Mouse (Mus musculus) neural tube, embryonic 14.5 days (tissue): ENCODE measurements around the gene Higd1a. TPM values are rescaled to one million over a fixed set of nuclear protein-coding genes. Genes with fewer than 3 reads are reported as not detected.

Experiments
- ATAC-seq: fragments of 200-750 bp; cut with Nextera tagmentation; 2 replicates; pipeline ENCODE4 v1.8.0; 2017; ENCODE audit warnings: low read depth, mild to moderate bottlenecking, moderate TSS enrichment, moderate library complexity
- H3K27ac ChIP-seq: fragments of 300-500 bp; sonication (generic); 2 replicates; pipeline ENCODE4 v1.5.1; 2014; ENCODE audit warnings: low read depth, mild to moderate bottlenecking, control low read depth, low read length, moderate library complexity, mixed read lengths
- H3K27me3 ChIP-seq: fragments of 300-500 bp; sonication (generic); 2 replicates; pipeline ENCODE4 v1.6.1; 2014; ENCODE audit warnings: low read length; ENCODE audit not compliant: control insufficient read depth, insufficient read depth
- H3K36me3 ChIP-seq: fragments of 300-500 bp; sonication (generic); 2 replicates; pipeline ENCODE4 v1.6.1; 2014; ENCODE audit warnings: low read length, mixed read lengths; ENCODE audit not compliant: control insufficient read depth, insufficient read depth
- H3K4me1 ChIP-seq: fragments of 300-500 bp; sonication (generic); 2 replicates; pipeline ENCODE4 v1.6.1; 2014; ENCODE audit warnings: low read length; ENCODE audit not compliant: control insufficient read depth, insufficient read depth
- H3K4me2 ChIP-seq: fragments of 300-500 bp; sonication (generic); 2 replicates; pipeline ENCODE4 v1.6.1; 2014; ENCODE audit warnings: mild to moderate bottlenecking, low read depth, low read length, control low read depth
- H3K4me3 ChIP-seq: fragments of 300-500 bp; sonication (generic); 2 replicates; pipeline ENCODE4 v1.5.1; 2014; ENCODE audit warnings: low read depth, low read length, control low read depth, mixed read lengths
- H3K9ac ChIP-seq: fragments of 300-500 bp; sonication (generic); replicated peaks from 2 replicates; pipeline ENCODE4 v1.6.1; 2014; ENCODE audit warnings: low read depth, mild to moderate bottlenecking, control low read depth, low read length, mixed read lengths
- H3K9me3 ChIP-seq: fragments of 300-500 bp; sonication (generic); 2 replicates; pipeline ENCODE4 v1.6.1; 2016; ENCODE audit warnings: low read length; ENCODE audit not compliant: control insufficient read depth
- WGBS: fragments of 180-500 bp; shearing (Covaris S2); extraction: QIAGEN DNeasy Blood & Tissue Kit; methylation state at CpG from one replicate; pipeline ENCODE4 v1.1.7; 2014; 5-methylcytosine and 5-hydroxymethylcytosine counted together
- polyA plus RNA-seq: library from polyadenylated mRNA; unstranded; fragments of >200 nt; fragmentation: Nextera tagmentation; extraction: Ambion mirVana; gene quantifications from 2 replicates; pipeline ENCODE4 v1.2.1, GENCODE M21; 2014

Gene Higd1a
- polyA plus RNA-seq, 1 experiment from 2014 or later, result 159 TPM

- H3K27ac ChIP-seq, result no peak overlapping the region
- 85% methylated on average over 5 of the region's 5 CpGs for WGBS
- no peak overlapping the region for H3K9ac ChIP-seq
- no peak for ATAC-seq
- H3K9me3 ChIP-seq, result no peaks in the 10 kb centered on the region
- H3K36me3 ChIP-seq, result peaks cover 2% of the 10 kb centered on the region; the same call in 1 of the 2 replicates
- no peaks in the 10 kb centered on the region for H3K4me1 ChIP-seq
- H3K27me3 ChIP-seq, result no peaks in the 10 kb centered on the region
- no peak overlapping the region for H3K4me3 ChIP-seq
- no peak overlapping the region for H3K4me2 ChIP-seq
These were observed 10.3 kb downstream of the Higd1a start for GRCm38 (mm10) chr9:121847842-121848241.

GRCm38 (mm10) chr9:121847138-121847537 is 11.0 kb downstream of the Higd1a start:
- Histone ChIP-seq H3K4me2 (no peak overlapping the region), H3K36me3 (peaks cover 2% of the 10 kb centered on the region; the same call in 1 of the 2 replicates), H3K27ac (no peak overlapping the region), H3K27me3 (no peaks in the 10 kb centered on the region), H3K4me1 (no peaks in the 10 kb centered on the region), H3K9me3 (no peaks in the 10 kb centered on the region), H3K9ac (no peak overlapping the region), H3K4me3 (no peak overlapping the region)
- WGBS, result 95% methylated on average over 4 of the region's 4 CpGs
- no peak for ATAC-seq

- no peak overlapping the region for H3K27ac ChIP-seq
- no peaks in the 10 kb centered on the region for H3K4me1 ChIP-seq
- 53% methylated on average over 10 of the region's 10 CpGs for WGBS
- H3K36me3 ChIP-seq, result peaks cover 2% of the 10 kb centered on the region; the same call in 1 of the 2 replicates
- no peak overlapping the region for H3K4me3 ChIP-seq
- no peaks in the 10 kb centered on the region for H3K9me3 ChIP-seq
- H3K27me3 ChIP-seq, result no peaks in the 10 kb centered on the region
- H3K4me2 ChIP-seq, result no peak overlapping the region
- no peak overlapping the region for H3K9ac ChIP-seq
- ATAC-seq, result peak; percentile 41; the same call in 1 of the 2 replicates
These were observed 11.5 kb downstream of the Higd1a start for GRCm38 (mm10) chr9:121846526-121847118.

GRCm38 (mm10) chr9:121842914-121843313 is 15.2 kb downstream of the Higd1a start:
- no peaks in the 10 kb centered on the region for H3K36me3 ChIP-seq
- no peaks in the 10 kb centered on the region for H3K9me3 ChIP-seq
- ATAC-seq, result no peak
- H3K4me3 ChIP-seq, result no peak overlapping the region
- H3K4me1 ChIP-seq, result no peaks in the 10 kb centered on the region
- H3K27me3 ChIP-seq, result no peaks in the 10 kb centered on the region
- H3K4me2 ChIP-seq, result no peak overlapping the region
- H3K27ac ChIP-seq, result no peak overlapping the region
- no peak overlapping the region for H3K9ac ChIP-seq
- WGBS, result 94% methylated on average over 2 of the region's 2 CpGs

- H3K4me1 ChIP-seq, result no peaks in the 10 kb centered on the region
- H3K27me3 ChIP-seq, result no peaks in the 10 kb centered on the region
- H3K27ac ChIP-seq, result no peak overlapping the region
- H3K4me3 ChIP-seq, result peak overlapping the region; percentile 42
- ATAC-seq, result peak; percentile 50; the same call in 1 of the 2 replicates
- no peaks in the 10 kb centered on the region for H3K36me3 ChIP-seq
- peak overlapping the region; percentile 32; the same call in 1 of the 2 replicates for H3K9ac ChIP-seq
- 40% methylated on average over 7 of the region's 7 CpGs for WGBS
- no peaks in the 10 kb centered on the region for H3K9me3 ChIP-seq
- peak overlapping the region; percentile 70 for H3K4me2 ChIP-seq
These were observed 18.6 kb downstream of the Higd1a start for GRCm38 (mm10) chr9:121839622-121839965.

- Histone ChIP-seq H3K9me3 (no peaks in the 10 kb centered on the region), H3K4me1 (no peaks in the 10 kb centered on the region), H3K4me2 (peak within 1 kb of the TSS; percentile 70), H3K36me3 (no peaks in the 10 kb centered on the region), H3K27ac (no peak within 1 kb of the TSS), H3K9ac (peak within 1 kb of the TSS; percentile 32), H3K27me3 (no peaks in the 10 kb centered on the region), H3K4me3 (peak within 1 kb of the TSS; percentile 42)
- ATAC-seq, result peak; percentile 94
- 3% methylated on average over 58 of the region's 61 CpGs for WGBS
These were observed 19.1 kb downstream of the Higd1a start, which contains the start of gene Ccdc13 for GRCm38 (mm10) chr9:121838829-121839621. Ccdc13 (minus strand) TSS chr9:121839461.

- no peak overlapping the region for H3K9ac ChIP-seq
- WGBS, result 93% methylated on average over 6 of the region's 6 CpGs
- no peak overlapping the region for H3K27ac ChIP-seq
- no peak overlapping the region for H3K4me3 ChIP-seq
- H3K36me3 ChIP-seq, result no peaks in the 10 kb centered on the region
- no peaks in the 10 kb centered on the region for H3K27me3 ChIP-seq
- H3K9me3 ChIP-seq, result no peaks in the 10 kb centered on the region
- no peaks in the 10 kb centered on the region for H3K4me1 ChIP-seq
- no peak for ATAC-seq
- no peak overlapping the region for H3K4me2 ChIP-seq
These were observed 20.2 kb downstream of the Higd1a start for GRCm38 (mm10) chr9:121838008-121838407.

- Histone ChIP-seq H3K27ac (no peak overlapping the region), H3K36me3 (no peaks in the 10 kb centered on the region), H3K4me2 (no peak overlapping the region), H3K9me3 (no peaks in the 10 kb centered on the region), H3K4me1 (no peaks in the 10 kb centered on the region), H3K4me3 (no peak overlapping the region), H3K27me3 (no peaks in the 10 kb centered on the region), H3K9ac (no peak overlapping the region)
- no peak for ATAC-seq
- WGBS, result 85% methylated on average over 11 of the region's 11 CpGs
These were observed 24.3 kb downstream of the Higd1a start for GRCm38 (mm10) chr9:121833825-121834224.

- H3K4me2 ChIP-seq, result no peak overlapping the region
- no peak overlapping the region for H3K4me3 ChIP-seq
- H3K27ac ChIP-seq, result no peak overlapping the region
- WGBS, result 34% methylated on average over 6 of the region's 6 CpGs
- H3K27me3 ChIP-seq, result no peaks in the 10 kb centered on the region
- ATAC-seq, result peak; percentile 59; the same call in 1 of the 2 replicates
- H3K9me3 ChIP-seq, result no peaks in the 10 kb centered on the region
- H3K36me3 ChIP-seq, result no peaks in the 10 kb centered on the region
- H3K9ac ChIP-seq, result no peak overlapping the region
- H3K4me1 ChIP-seq, result no peaks in the 10 kb centered on the region
These were observed 27.2 kb downstream of the Higd1a start for GRCm38 (mm10) chr9:121830956-121831293.
